Mouse (Mus musculus): ENCODE measurements around the gene Cip2a.

Gene Cip2a

DNA sequence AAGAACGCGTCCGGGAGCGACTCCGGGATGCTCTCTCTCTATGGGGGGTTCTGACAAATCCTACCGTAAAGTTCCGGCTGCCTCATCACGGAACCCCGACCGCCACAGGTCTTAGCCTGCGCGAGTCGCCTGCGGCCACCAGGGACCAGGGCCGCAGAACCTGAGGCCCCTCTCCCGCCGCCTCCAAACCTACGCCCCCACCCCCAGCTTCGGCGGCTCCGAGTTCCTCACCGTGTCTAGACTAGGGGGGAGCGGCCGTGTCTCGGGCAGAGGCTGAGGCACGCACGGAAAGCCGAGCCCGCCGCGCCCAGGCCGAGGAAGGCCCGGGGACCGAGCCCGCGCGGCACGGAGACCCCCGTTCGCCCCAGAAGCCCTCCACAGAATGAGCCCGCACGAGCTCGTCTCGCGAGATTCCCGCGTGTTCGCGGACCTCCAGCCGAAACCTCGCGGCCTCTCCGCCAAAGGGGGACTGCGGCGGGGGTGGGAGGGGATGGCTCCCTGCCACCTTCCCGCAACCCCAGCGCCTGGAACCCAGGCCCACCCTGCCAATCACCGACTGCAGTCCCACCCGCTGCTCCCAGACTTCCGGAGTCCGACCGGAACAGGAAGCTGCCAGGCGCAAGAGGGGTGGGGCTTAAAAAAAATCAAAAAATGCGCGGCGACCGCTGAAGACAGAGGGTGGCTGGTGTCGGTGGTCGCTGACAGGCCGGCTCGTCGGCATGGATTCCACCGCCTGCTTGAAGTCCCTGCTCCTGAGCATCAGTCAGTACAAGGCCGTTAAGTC lies at the start of gene Cip2a, which contains the start of gene Dzip3:
Gene Cip2a (plus strand): TSS at position 627 of the 784 bp plus-strand sequence.
Gene Dzip3 (minus strand): TSS at position 607 of the 784 bp plus-strand sequence.
- peak; percentile 86 for DNase-seq

DNA sequence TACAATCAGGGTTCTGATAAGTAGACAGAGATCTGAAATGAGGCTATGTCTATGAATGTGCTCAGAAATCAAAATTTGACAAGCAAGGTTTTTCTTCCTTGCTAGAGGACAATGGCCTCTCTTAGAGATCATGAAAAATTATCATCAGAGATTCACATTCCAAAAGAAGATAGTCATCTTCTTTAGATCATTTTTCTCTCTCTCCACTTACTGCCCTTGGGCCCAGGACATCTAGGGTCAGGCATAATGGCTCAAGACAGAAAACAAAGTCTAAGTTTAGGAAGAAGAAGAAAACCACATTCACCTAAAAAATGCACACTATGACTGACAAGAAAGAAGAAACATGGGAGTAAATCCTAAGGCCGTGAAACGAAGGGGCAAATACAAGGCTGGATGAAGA lies 21.0 kb upstream of the Cip2a start:
- no peak for DNase-seq

DNA sequence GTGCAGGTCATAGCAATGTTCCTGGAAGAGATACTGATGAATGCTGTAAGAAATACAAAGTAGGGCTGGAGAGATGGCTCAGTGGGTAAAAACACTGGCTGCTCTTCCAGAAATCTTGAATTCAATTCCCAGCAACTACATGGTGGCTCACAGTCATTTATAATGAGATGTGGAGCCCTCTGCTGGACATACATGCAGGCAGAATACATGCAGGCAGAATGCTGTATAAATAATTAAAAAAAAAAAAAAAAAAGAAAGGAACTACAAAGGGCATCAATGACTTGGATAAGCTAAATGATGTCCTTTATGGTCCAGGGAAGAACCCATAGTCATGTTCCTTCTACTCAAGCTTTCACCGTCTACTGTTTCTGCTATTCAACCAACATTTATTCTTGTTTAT lies 20.4 kb upstream of the Cip2a start:
- DNase-seq = no peak

DNA sequence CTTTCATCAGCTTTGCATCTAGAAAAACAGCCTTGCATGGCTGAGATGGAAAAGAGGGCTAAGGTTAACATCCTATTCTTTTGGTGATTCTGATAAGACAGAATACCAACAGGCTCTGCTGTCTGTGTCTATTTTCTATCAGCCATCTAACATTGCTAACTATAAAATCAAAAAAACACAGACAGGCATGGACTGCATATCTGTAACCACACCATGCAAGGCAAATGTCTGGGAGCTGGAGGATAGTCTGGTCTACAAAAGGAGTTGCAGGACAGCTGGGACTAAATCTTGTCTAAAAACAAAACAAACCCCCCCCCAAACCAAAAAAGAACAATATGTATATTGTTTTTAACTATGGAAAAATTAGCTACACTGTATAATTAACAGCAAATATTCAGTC lies 14.0 kb upstream of the Cip2a start:
- DNase-seq = no peak

DNA sequence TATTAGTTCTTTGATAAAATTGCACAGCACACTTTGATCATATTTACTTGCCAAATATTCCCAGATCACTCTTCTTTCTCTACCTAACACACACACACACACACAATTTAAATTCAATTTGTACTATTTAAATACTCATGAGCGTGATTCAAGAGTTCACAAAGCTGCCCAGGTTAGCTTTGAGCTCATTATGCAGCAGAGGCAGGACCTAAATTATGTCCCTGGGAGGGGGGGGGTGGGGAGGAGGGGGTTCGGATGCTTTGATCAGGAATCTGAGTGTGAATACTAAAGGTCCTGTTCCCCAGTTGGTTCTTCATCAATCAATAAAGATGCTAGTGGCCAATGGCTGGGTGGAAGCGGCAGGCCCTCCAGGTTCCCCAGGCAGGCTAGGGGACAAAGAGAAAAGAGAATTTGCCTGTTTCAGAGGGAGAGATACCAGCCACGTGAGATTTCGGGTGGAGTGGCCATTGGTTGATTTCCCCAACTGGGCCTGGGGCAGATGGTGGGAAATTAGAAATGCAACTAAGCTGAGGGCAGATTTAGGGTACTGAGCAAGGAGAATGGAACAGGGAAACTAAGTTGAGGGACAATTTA lies 8.9 kb upstream of the Cip2a start:
- DNase-seq = no peak

DNA sequence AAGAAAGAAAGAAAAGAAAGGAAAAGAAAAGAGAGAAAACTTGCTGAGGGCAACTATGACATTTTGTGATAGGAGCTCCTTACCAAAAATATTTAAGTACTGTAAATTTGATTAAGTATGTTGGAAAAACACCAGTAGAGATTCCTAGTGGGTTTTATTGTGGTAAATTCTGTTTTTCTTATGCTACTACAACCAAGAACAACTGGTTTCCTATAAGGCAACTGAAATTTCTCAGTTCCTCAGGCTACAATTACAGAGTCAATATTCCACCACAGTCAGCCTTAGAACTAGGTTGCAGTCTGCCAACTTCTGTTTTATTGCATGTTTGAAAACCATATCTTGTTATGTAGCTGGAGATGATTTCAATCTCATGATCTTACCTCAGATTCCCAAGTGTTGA lies 4.3 kb upstream of the Cip2a start:
- no peak for DNase-seq

DNA sequence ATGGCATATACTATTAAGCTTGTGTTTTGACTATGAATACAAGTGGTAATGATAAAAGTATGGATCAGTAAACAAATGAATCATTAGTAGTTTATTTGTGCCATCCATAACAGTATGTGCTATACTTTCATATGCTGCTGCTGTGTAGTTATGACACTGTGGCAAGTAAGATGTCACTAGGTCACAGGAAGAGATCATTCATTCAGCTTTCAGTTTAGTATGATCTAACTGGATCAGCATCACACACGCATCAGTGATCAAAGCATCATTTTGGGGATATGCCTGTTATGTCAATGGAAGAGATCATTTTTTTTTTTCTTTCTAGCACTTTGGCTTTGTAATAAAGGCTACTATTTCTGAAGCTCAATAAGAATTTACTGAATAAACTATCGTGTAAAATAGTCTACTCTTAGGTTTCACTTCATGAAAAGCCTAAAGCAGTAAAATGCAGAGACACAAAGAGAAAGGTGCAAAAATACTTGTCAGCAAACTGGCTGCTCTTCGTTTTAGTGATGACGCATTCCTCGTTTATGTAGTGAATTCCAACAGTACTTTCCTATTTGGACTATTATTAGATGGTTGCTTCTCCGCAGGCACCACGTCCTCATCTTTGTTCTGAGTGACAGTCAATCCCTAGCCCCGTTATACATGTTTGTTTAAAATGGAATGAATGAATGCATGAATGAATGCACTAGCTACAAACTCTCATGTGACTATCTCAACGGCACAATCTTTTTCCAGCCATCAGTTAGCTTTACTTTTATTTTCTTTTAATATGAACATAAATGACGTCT lies 1.4 kb upstream of the Cip2a start:
- DNase-seq = no peak

DNA sequence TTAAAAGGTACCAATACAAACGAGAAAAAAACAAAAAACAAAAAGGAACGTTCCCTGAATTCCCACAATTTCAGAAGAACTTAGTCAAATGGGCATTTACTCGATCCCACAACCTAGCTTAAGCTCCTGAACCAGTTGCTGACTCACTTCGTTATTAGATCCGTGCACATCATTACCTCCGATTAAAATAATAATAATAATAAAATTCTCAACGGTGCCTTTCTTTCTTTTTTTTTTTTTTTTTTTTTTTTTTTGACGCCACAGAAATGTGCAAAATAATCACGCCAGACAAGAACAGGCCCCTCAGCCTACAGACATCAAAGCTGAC lies 790 bp upstream of the Cip2a start:
- no peak for DNase-seq

DNA sequence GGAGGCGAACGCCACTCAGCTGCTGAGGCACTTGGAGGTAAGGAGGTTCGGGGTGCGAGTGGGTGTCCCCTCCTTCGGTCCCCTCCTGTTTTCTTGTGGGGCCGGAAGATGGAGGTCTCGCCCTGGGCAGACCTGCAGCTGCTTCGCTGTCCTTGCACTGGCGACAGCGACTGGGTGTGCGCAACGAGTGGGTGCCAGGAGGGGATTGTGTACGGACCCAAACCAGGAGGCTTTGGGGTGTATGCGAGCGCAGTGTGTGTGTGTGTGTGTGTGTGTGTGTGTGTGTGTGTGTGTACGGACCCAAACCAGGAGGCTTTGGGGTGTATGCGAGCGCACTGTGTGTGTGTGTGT lies 333 bp downstream of the Cip2a start:
- no peak for DNase-seq

DNA sequence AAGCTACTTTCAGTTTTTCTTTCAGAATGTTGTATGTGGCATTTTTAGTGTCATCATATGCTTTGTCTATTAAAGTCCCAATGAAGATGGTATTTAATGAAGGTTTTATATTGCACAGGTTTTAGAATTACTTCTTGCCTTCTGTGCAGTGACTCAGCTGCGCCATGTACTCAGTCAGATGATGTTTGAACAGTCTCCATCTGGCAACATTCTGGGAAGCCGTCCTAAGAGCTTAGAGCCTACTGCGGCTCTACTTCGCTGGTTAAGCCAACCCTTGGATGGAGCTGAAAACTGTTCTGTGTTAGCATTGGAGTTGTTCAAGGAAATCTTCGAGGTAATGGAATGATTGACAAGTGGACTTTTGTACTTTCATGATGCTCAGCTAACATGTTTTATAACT lies 10.2 kb downstream of the Cip2a start:
- DNase-seq = peak; percentile 21

DNA sequence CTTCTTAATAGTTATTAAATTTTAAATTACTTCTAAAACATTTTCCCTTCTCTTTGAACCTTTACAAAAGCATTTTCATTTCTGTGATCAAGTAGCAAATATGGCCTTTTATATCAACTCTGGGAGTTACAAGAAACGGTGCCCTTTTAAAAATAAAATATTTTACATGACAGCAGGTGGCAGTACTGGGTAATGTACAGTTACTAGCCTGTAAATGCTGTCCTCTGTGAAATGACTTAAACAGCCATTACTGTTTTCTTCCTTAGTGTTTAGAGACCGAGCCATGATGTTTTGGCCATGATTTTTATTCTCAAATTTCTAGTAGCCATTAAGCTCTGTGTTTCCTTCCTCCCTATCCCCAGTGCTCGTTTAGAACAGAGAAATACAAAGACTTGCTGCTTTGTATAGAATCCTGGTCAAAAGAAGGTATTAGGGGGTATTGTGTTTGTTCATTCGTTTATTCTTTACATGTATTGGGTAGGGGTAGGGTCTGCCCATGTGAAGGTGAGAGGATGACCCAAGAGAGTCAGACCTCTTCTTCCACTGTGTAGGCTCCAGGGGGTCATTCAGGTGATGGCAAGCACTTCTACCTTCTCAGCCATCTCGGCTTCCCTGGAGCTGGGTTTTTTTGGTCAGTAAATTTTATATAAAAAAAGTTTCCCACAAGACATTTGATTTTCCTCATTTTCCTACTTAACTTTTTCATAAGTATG lies 22.8 kb downstream of the Cip2a start:
- DNase-seq = no peak

DNA sequence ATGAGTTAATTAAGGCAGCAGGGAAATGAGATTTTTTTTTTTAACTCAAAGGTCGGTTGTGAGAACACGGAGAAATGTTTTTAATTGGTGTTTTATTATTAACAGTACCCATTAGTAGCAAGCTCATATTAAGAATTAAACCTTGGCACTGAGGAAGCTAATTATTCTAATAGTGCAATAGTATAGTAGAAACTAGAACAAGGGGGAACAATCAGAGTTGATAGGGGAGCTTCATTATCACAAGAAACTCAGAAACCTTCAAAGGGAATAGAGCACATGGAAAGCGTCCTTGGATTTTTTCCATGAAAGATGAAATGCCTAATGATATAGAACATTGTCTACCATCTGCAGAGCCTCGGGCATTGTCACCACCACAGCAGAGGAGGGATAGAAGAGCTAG lies 41.9 kb downstream of the Cip2a start:
- DNase-seq = no peak

DNA sequence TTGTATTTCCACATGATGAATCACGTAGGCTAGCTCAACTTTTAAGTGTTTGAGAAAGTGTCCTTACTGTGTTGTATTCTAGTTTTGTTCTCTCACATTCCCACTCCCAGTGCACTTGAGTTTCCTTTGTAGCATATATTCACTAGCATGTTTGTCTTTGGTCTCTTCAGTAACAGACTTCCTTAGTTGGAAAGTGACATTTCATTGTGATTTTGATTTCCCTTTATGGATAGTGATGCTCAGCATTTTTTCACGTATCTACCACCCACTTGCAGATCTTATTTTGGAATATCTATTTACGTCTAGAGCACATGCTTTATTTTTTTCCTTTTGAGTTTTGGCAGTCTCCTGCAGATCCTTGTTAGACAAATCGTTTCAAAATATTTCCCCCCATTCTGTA lies 43.8 kb downstream of the Cip2a start:
- no peak for DNase-seq

DNA sequence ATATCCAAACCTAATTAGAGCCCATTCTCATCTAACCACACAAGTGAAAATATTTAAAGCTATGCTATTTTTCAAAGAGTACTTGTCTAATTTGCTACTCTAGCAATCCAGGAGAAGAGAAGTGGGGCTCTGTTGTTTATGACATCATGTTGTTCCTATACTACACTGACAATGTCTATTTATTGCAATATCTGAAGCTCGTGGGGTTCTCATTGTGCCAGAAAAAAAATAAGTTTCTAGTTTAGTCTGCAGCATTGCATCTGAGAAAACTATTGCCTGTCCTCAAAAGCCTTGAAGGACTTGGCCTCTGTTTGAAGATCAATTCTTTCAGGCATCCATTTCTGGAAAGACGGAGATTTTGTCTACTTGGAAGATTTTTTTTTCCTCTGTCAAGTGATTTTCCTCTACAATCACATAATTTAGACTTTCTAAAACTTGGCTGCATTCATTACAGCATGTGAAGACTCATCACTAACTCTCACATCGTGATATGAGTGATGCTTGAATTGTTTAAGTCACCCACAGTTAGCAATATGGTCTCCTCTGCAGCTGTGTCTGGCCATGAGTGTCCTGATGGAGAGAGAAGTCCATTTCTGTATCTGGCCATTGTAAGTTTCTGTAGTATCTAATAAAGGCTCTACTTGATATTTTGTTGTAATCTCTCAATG lies 46.7 kb downstream of the Cip2a start:
- no peak for DNase-seq

DNA sequence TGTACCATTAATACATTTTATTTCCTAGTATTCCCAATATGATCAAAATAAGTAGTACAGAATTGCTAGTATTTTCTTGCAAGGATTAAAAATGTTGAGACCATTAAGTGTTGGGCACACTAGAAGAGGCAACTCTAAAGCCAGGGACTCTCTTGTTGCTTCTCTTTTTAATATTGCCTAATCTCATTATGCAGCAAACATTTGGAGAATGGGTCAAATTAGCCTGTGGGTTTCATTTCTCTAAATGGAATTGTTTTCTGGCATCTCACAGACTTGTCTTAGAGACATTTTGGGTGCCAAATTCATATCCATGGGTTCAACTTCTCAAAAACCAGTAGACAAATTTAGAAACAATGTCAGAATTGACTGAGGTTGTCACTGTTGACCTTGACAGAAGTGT lies 55.2 kb downstream of the Cip2a start:
- no peak for DNase-seq

DNA sequence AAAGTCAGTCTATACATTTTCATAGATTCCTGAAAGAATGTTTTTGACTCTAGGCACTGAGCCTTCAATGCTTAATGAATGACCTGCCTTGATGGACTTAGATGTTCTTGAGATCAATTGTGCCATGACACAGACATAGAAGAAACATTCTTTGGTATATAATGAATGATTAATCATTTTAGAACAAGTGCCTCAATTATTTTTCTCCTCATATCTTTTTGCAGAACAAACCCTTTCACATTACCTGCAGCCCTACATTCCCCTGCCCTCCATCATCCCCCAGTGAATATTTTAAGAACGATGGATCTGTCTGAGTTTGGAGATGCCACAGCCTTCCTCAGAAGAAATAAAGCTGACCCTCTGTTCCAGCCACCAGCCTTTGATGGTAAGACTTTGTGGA lies 63.2 kb downstream of the Cip2a start, which contains the start of gene Myh15:
Gene Myh15 (plus strand): TSS at position 301 of the 400 bp plus-strand sequence.
- no peak for DNase-seq
